Mouse (Mus musculus) embryonic facial prominence, embryonic 10.5 days (tissue): ENCODE measurements around the gene Ly6g. TPM values are rescaled to one million over a fixed set of nuclear protein-coding genes. Genes with fewer than 3 reads are reported as not detected.
"Not testable (repeated sequence)": the region's sequence is repeated elsewhere in the genome, so short reads cannot be mapped to it uniquely, and the experiment has no call there.

ENCODE experiments used
- DNase-seq: peaks from one replicate; pipeline ENCODE4 v3.0.0-alpha.2; 2017; ENCODE audit warnings: low spot score
- H3K27ac ChIP-seq: fragments of 300-500 bp; sonication (generic); replicated peaks from 2 replicates; pipeline ENCODE4 v1.5.1; 2016; ENCODE audit warnings: mild to moderate bottlenecking
- H3K27me3 ChIP-seq: fragments of 300-500 bp; sonication (generic); replicated peaks from 2 replicates; pipeline ENCODE4 v1.6.1; 2016; ENCODE audit warnings: low read depth, mild to moderate bottlenecking; ENCODE audit not compliant: poor library complexity, severe bottlenecking
- H3K36me3 ChIP-seq: fragments of 300-500 bp; sonication (generic); replicated peaks from 2 replicates; pipeline ENCODE4 v1.6.1; 2016; ENCODE audit warnings: mild to moderate bottlenecking, moderate library complexity
- H3K4me1 ChIP-seq: fragments of 300-500 bp; sonication (generic); 2 replicates; pipeline ENCODE4 v1.6.1; 2016
- H3K4me3 ChIP-seq: fragments of 300-500 bp; sonication (generic); 2 replicates; pipeline ENCODE4 v1.5.1; 2016; ENCODE audit warnings: mild to moderate bottlenecking, moderate library complexity
- H3K9me3 ChIP-seq: fragments of 300-500 bp; sonication (generic); 2 replicates; pipeline ENCODE4 v1.6.1; 2016; ENCODE audit warnings: mild to moderate bottlenecking
- WGBS: fragments of 180-500 bp; shearing (Covaris S2); methylation state at CpG from one replicate; pipeline ENCODE4 v1.1.7; 2016; 5-methylcytosine and 5-hydroxymethylcytosine counted together
- polyA plus RNA-seq: library from polyadenylated mRNA; unstranded; fragments of >200 nt; fragmentation: Nextera tagmentation; extraction: Ambion mirVana; gene quantifications from 2 replicates; pipeline ENCODE4 v1.2.1, GENCODE M21; 2016

Gene Ly6g
- polyA plus RNA-seq, 1 experiment from 2014 or later: not detected

- H3K27ac ChIP-seq: no peak overlapping the region
Measured at GRCm38 (mm10) chr15:75157646-75158045, 2.6 kb downstream of the Ly6g start.

DNA sequence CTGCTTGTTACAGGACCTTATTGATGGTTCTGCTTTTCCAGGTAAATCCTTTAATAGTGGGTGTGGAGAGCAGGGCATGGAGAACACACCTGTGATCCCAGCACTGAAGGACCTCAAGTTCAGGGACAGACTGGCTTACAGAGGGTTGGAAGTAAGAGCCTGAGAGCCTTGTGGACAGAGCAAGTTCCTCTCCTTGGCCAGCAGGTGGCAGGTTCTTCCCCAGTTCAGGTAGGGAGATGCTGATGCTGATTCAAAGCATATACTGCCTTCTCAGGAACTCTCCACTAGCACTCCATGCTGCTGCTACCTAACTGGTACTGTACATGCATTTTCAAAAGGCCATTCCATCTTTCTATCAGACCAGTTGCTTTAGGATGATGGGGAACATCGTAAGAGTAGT, 20.5 kb downstream of the Ly6g start:
- Histone ChIP-seq H3K4me3 (no peak overlapping the region), H3K9me3 (no peaks in the 10 kb centered on the region), H3K36me3 (no peaks in the 10 kb centered on the region), H3K27me3 (no peaks in the 10 kb centered on the region), H3K27ac (no peak overlapping the region), H3K4me1 (no peaks in the 10 kb centered on the region)
- peak; percentile 31 for DNase-seq
- WGBS: 58% methylated on average over 1 of the region's 1 CpGs

More at GRCm38 (mm10) chr15:75157646-75158045, 2.6 kb downstream of the Ly6g start:
- H3K4me1 ChIP-seq: no peaks in the 10 kb centered on the region
- no peak overlapping the region for H3K4me3 ChIP-seq
- no peaks in the 10 kb centered on the region for H3K27me3 ChIP-seq
- WGBS: 60% methylated on average over 1 of the region's 1 CpGs
- no peaks in the 10 kb centered on the region for H3K36me3 ChIP-seq
- H3K9me3 ChIP-seq: peaks cover 15% of the 10 kb centered on the region
- DNase-seq: no peak

GRCm38 (mm10) chr15:75186291-75186690, 31.3 kb downstream of the Ly6g start:
- no peaks in the 10 kb centered on the region for H3K9me3 ChIP-seq
- no peak for DNase-seq
- 20% methylated on average over 2 of the region's 2 CpGs for WGBS

DNA sequence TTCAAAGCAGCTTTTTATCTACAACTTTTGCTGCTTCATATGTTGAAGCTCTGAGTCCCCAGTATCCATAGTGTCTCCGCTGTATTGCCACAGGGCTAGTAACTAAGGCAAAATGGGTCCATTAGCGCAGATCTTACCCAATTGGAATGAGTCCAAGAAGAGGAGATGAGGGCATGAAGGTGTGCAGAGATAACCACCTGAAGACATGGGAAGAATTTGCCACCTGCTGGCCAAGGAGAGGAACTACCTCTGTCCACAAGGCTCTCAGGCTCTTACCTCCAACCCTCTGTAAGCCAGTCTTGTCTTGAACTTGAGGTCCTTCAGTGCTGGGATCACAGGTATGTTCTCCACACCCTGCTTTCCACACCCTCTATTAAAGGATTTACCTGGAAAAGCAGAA, 34.1 kb downstream of the Ly6g start:
- DNase-seq: peak; percentile 9
- no peak overlapping the region for H3K27ac ChIP-seq
- H3K9me3 ChIP-seq: no peaks in the 10 kb centered on the region
- no peak overlapping the region for H3K4me3 ChIP-seq
- no peaks in the 10 kb centered on the region for H3K36me3 ChIP-seq
- 75% methylated on average over 2 of the region's 2 CpGs for WGBS
- H3K4me1 ChIP-seq: no peaks in the 10 kb centered on the region
- no peaks in the 10 kb centered on the region for H3K27me3 ChIP-seq

More at GRCm38 (mm10) chr15:75186291-75186690, 31.3 kb downstream of the Ly6g start:
- no peaks in the 10 kb centered on the region for H3K36me3 ChIP-seq
- H3K4me3 ChIP-seq: no peak overlapping the region
- no peak overlapping the region for H3K27ac ChIP-seq
- H3K27me3 ChIP-seq: no peaks in the 10 kb centered on the region
- H3K4me1 ChIP-seq: no peaks in the 10 kb centered on the region

- H3K36me3 ChIP-seq, H3K4me1 ChIP-seq, H3K27ac ChIP-seq, DNase-seq, H3K27me3 ChIP-seq, H3K9me3 ChIP-seq, H3K4me3 ChIP-seq: not testable (repeated sequence)
- WGBS: 40% methylated on average over 2 of the region's 3 CpGs
Measured at GRCm38 (mm10) chr15:75190560-75190959, 35.5 kb downstream of the Ly6g start.

Other genes with a start within 250 kb of the Ly6g start
- gene Ly6i, start 171.8 kb upstream of the Ly6g start, polyA plus RNA-seq: not detected in 2 replicates
- gene Ly6a, start 157.2 kb upstream of the Ly6g start, polyA plus RNA-seq: 0.44 TPM in 1 of 2 replicates, not detected in the other
- gene Ly6c1, start 106.4 kb upstream of the Ly6g start, polyA plus RNA-seq: 0.60 and 0.72 TPM in 2 replicates
- not detected in 2 replicates for gene Ly6c2, start 43.3 kb upstream of the Ly6g start, polyA plus RNA-seq
- gene BC025446, start 61.1 kb downstream of the Ly6g start, polyA plus RNA-seq: not detected in 2 replicates
- not detected in 2 replicates for gene Ly6f, start 113.2 kb downstream of the Ly6g start, polyA plus RNA-seq